Mouse (Mus musculus) testis, adult 2 months (tissue): ENCODE measurements around the gene Rtl6.

Source experiments
- CTCF ChIP-seq: fragments of 200-500 bp; IDR thresholded peaks from 2 replicates; pipeline ENCODE4 v1.5.1; 2012; ENCODE audit warnings: low read depth, mild to moderate bottlenecking, inconsistent platforms, low read length, moderate library complexity; ENCODE audit not compliant: control insufficient read depth, insufficient read depth, insufficient replicate concordance
- POLR2A ChIP-seq: fragments of 200-500 bp; IDR thresholded peaks from 2 replicates; pipeline ENCODE4 v1.6.1; 2012; ENCODE audit warnings: low read depth, mild to moderate bottlenecking, inconsistent platforms, low read length, moderate library complexity; ENCODE audit not compliant: control insufficient read depth

DNA sequence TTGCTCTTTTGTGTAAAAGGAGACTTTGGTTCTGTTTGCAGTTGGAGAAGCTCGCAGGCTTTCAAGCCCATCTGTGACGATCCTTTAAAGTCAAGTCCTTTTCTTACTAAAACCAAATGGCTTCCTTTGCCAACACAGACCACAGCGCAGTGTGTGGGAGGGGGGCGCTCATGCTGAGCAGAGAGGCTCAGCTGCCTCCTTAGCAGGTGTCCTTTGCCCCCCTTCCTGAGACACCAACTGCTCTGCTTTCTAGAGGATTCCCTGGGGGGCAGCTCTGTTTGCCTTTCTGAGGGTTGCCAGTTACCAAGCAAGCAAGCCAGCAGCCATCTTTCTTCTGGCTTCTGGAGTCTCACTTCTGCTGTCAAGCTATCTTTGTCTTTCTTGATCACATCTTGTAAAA, 19.4 kb upstream of the Rtl6 start:
- TF ChIP-seq CTCF: no peak
- TF ChIP-seq POLR2A: no peak
